Mouse (Mus musculus): ENCODE measurements around the gene Pard3. TPM values are rescaled to one million over a fixed set of nuclear protein-coding genes. Genes with fewer than 3 reads are reported as not detected.

Pard3 gene
- polyA plus RNA-seq, 1 experiment from 2014 or later, result 33.8 TPM

GRCm38 (mm10) chr8:127540273-127540672 lies 476.6 kb downstream of the Pard3 start:
- ATAC-seq (ENCODE audit: insufficient read depth) (no peak), DNase-seq (no peak)
- no peaks in the 10 kb centered on the region for H3K36me3 ChIP-seq (ENCODE audit: insufficient read depth)
- TF ChIP-seq CTCF (IDR thresholded peaks at IDR 0.05; ENCODE audit: low read depth), result no peak
- no peak overlapping the region for H3K9ac ChIP-seq
- no peak overlapping the region for H3K27ac ChIP-seq (ENCODE audit: low read depth)
- WGBS, result 91% methylated on average over 3 of the region's 3 CpGs
- no peaks in the 10 kb centered on the region for H3K27me3 ChIP-seq (ENCODE audit: insufficient read depth, low read length)
- no peak overlapping the region for H3K4me2 ChIP-seq
- no peak overlapping the region for H3K4me3 ChIP-seq (ENCODE audit: low read depth, low read length)
- no peaks in the 10 kb centered on the region for H3K9me3 ChIP-seq (ENCODE audit: low read depth, low read length)
- no peaks in the 10 kb centered on the region for H3K4me1 ChIP-seq (ENCODE audit: insufficient read depth)

DNA sequence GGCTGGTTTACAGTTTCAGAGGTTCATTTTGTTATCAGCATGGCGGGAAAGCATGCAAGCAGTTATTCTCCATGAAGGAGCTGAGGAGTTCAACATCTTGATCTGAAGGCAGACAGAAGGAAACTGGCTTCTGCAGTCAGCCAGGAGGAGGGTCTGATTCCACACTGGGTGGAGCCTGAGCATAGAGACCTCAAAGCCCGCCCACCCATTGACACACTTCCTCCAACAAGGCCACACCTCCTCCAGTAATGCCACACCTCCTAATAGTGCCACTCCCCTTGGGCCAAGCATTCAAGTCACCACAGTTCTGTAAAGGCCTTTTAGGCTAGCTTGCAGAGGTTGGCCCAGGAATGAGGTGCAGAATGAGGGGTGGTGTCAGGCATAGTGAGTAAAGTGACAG lies 478.5 kb downstream of the Pard3 start:
- Histone ChIP-seq H3K4me1 (ENCODE audit: insufficient read depth) (no peaks in the 10 kb centered on the region), H3K9me3 (ENCODE audit: low read depth, low read length) (no peaks in the 10 kb centered on the region), H3K4me2 (no peak overlapping the region), H3K27ac (ENCODE audit: low read depth) (no peak overlapping the region), H3K36me3 (ENCODE audit: insufficient read depth) (no peaks in the 10 kb centered on the region), H3K27me3 (ENCODE audit: insufficient read depth, low read length) (no peaks in the 10 kb centered on the region), H3K4me3 (ENCODE audit: low read depth, low read length) (no peak overlapping the region), H3K9ac (no peak overlapping the region)
- DNase-seq (no peak), ATAC-seq (ENCODE audit: insufficient read depth) (no peak; the same call in 1 of the 2 replicates)
- WGBS, result 75% methylated on average over 2 of the region's 2 CpGs
- no peak for TF ChIP-seq CTCF (IDR thresholded peaks at IDR 0.05; ENCODE audit: low read depth)

DNA sequence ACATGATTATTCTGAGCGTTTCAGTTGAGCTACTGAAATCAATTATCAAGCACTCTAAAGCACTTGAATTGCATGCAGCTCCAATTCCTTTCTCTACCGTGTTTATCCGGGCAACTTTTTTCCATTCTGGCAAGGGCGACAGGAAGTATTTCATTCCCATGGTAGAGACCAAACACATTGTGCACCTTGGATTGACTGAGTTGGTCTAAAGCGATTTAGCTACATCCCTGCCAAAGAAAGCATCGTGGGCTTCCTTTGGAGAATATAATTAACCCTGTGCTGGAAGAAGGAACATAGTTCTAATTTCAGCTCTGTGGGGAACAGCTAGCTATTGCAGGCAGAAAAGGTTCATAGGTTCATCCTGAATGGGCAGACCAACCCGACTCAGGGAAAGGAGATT lies 480.0 kb downstream of the Pard3 start:
- 61% methylated on average over 7 of the region's 7 CpGs for WGBS
- Histone ChIP-seq H3K27me3 (ENCODE audit: insufficient read depth, low read length) (no peaks in the 10 kb centered on the region), H3K9ac (no peak overlapping the region), H3K9me3 (ENCODE audit: low read depth, low read length) (no peaks in the 10 kb centered on the region), H3K27ac (ENCODE audit: low read depth) (no peak overlapping the region), H3K4me2 (no peak overlapping the region), H3K36me3 (ENCODE audit: insufficient read depth) (no peaks in the 10 kb centered on the region), H3K4me3 (ENCODE audit: low read depth, low read length) (no peak overlapping the region), H3K4me1 (ENCODE audit: insufficient read depth) (no peaks in the 10 kb centered on the region)
- no peak for TF ChIP-seq CTCF (IDR thresholded peaks at IDR 0.05; ENCODE audit: low read depth)
- no peak for ATAC-seq (ENCODE audit: insufficient read depth)
- peak; percentile 37 for DNase-seq

GRCm38 (mm10) chr8:127546161-127546560 lies 482.5 kb downstream of the Pard3 start:
- no peaks in the 10 kb centered on the region for H3K4me1 ChIP-seq (ENCODE audit: insufficient read depth)
- DNase-seq, result no peak
- H3K9me3 ChIP-seq (ENCODE audit: low read depth, low read length), result no peaks in the 10 kb centered on the region
- H3K27ac ChIP-seq (ENCODE audit: low read depth), result no peak overlapping the region
- no peak for ATAC-seq (ENCODE audit: insufficient read depth)
- no peak overlapping the region for H3K4me2 ChIP-seq
- no peak overlapping the region for H3K9ac ChIP-seq
- H3K4me3 ChIP-seq (ENCODE audit: low read depth, low read length), result no peak overlapping the region
- H3K36me3 ChIP-seq (ENCODE audit: insufficient read depth), result no peaks in the 10 kb centered on the region
- TF ChIP-seq CTCF (IDR thresholded peaks at IDR 0.05; ENCODE audit: low read depth), result no peak
- WGBS, result 67% methylated on average over 2 of the region's 2 CpGs
- H3K27me3 ChIP-seq (ENCODE audit: insufficient read depth, low read length), result no peaks in the 10 kb centered on the region

GRCm38 (mm10) chr8:127550928-127551327 lies 487.2 kb downstream of the Pard3 start:
- no peak for TF ChIP-seq CTCF (IDR thresholded peaks at IDR 0.05; ENCODE audit: low read depth)
- H3K9ac ChIP-seq, result no peak overlapping the region
- no peak overlapping the region for H3K4me2 ChIP-seq
- no peaks in the 10 kb centered on the region for H3K4me1 ChIP-seq (ENCODE audit: insufficient read depth)
- DNase-seq, result no peak
- no peaks in the 10 kb centered on the region for H3K36me3 ChIP-seq (ENCODE audit: insufficient read depth)
- no peak for ATAC-seq (ENCODE audit: insufficient read depth)
- H3K9me3 ChIP-seq (ENCODE audit: low read depth, low read length), result no peaks in the 10 kb centered on the region
- H3K27me3 ChIP-seq (ENCODE audit: insufficient read depth, low read length), result no peaks in the 10 kb centered on the region
- 89% methylated on average over 4 of the region's 4 CpGs for WGBS
- H3K27ac ChIP-seq (ENCODE audit: low read depth), result no peak overlapping the region
- no peak overlapping the region for H3K4me3 ChIP-seq (ENCODE audit: low read depth, low read length)

GRCm38 (mm10) chr8:127552161-127552595 lies 488.5 kb downstream of the Pard3 start:
- WGBS, result 51% methylated on average over 11 of the region's 11 CpGs
- Histone ChIP-seq H3K4me3 (ENCODE audit: low read depth, low read length) (no peak overlapping the region), H3K27ac (ENCODE audit: low read depth) (no peak overlapping the region), H3K36me3 (ENCODE audit: insufficient read depth) (no peaks in the 10 kb centered on the region), H3K4me1 (ENCODE audit: insufficient read depth) (0 out of 2 replicates have a peak, but pooled peaks cover 4% of the 10 kb centered on the region), H3K4me2 (no peak overlapping the region), H3K9ac (no peak overlapping the region), H3K9me3 (ENCODE audit: low read depth, low read length) (no peaks in the 10 kb centered on the region), H3K27me3 (ENCODE audit: insufficient read depth, low read length) (no peaks in the 10 kb centered on the region)
- no peak for TF ChIP-seq CTCF (IDR thresholded peaks at IDR 0.05; ENCODE audit: low read depth)
- no peak for DNase-seq
- no peak; the same call in 1 of the 2 replicates for ATAC-seq (ENCODE audit: insufficient read depth)

- no peaks in the 10 kb centered on the region for H3K36me3 ChIP-seq (ENCODE audit: insufficient read depth)
- ATAC-seq (ENCODE audit: insufficient read depth), result no peak
- H3K4me3 ChIP-seq (ENCODE audit: low read depth, low read length), result no peak overlapping the region
- H3K9me3 ChIP-seq (ENCODE audit: low read depth, low read length), result no peaks in the 10 kb centered on the region
- no peak for TF ChIP-seq CTCF (IDR thresholded peaks at IDR 0.05; ENCODE audit: low read depth)
- H3K27ac ChIP-seq (ENCODE audit: low read depth), result no peak overlapping the region
- no peak overlapping the region for H3K4me2 ChIP-seq
- H3K4me1 ChIP-seq (ENCODE audit: insufficient read depth), result 0 out of 2 replicates have a peak, but pooled peaks cover 4% of the 10 kb centered on the region
- H3K27me3 ChIP-seq (ENCODE audit: insufficient read depth, low read length), result no peaks in the 10 kb centered on the region
- DNase-seq, result no peak
- H3K9ac ChIP-seq, result no peak overlapping the region
- 86% methylated on average over 13 of the region's 13 CpGs for WGBS
These were observed 489.1 kb downstream of the Pard3 start for GRCm38 (mm10) chr8:127552836-127553235.

DNA sequence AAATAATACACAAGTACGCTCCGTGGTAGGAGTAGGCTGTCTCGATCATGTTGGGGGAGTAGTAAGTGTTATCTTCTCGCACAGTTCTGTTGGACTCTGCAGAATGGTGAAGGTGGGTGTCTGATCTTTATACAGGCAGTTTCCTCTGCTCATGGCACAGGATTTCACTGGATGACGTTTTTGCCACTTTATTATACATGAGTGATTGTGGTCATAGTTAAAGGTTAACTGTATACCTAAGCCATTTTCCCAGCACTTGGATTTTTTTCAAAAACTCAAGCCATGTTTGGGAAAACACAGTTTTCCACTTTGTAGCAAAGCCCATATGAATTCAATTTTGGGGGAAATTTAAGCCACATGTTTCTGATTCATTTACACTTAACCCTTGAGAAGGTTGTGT lies 489.9 kb downstream of the Pard3 start:
- whole genome bisulfite sequencing, result 75% methylated on average over 5 of the region's 5 CpGs
- no peak for ATAC-seq (ENCODE audit: insufficient read depth)
- H3K9ac ChIP-seq, result no peak overlapping the region
- TF ChIP-seq CTCF (IDR thresholded peaks at IDR 0.05; ENCODE audit: low read depth), result no peak
- H3K36me3 ChIP-seq (ENCODE audit: insufficient read depth), result no peaks in the 10 kb centered on the region
- no peak overlapping the region for H3K4me2 ChIP-seq
- no peaks in the 10 kb centered on the region for H3K9me3 ChIP-seq (ENCODE audit: low read depth, low read length)
- H3K27me3 ChIP-seq (ENCODE audit: insufficient read depth, low read length), result no peaks in the 10 kb centered on the region
- H3K4me3 ChIP-seq (ENCODE audit: low read depth, low read length), result no peak overlapping the region
- no peak overlapping the region for H3K27ac ChIP-seq (ENCODE audit: low read depth)
- no peak for DNase-seq
- 0 out of 2 replicates have a peak, but pooled peaks cover 4% of the 10 kb centered on the region for H3K4me1 ChIP-seq (ENCODE audit: insufficient read depth)
